Mouse (Mus musculus) cerebral cortex, adult 2 months (tissue): ENCODE results near the gene Fcer2a.

Source experiments
- WGBS: fragments of 180-500 bp; shearing (Covaris S2); methylation state at CpG from one replicate; pipeline ENCODE4 v1.1.7; 2018; 5-methylcytosine and 5-hydroxymethylcytosine counted together

The Fcer2a gene

DNA sequence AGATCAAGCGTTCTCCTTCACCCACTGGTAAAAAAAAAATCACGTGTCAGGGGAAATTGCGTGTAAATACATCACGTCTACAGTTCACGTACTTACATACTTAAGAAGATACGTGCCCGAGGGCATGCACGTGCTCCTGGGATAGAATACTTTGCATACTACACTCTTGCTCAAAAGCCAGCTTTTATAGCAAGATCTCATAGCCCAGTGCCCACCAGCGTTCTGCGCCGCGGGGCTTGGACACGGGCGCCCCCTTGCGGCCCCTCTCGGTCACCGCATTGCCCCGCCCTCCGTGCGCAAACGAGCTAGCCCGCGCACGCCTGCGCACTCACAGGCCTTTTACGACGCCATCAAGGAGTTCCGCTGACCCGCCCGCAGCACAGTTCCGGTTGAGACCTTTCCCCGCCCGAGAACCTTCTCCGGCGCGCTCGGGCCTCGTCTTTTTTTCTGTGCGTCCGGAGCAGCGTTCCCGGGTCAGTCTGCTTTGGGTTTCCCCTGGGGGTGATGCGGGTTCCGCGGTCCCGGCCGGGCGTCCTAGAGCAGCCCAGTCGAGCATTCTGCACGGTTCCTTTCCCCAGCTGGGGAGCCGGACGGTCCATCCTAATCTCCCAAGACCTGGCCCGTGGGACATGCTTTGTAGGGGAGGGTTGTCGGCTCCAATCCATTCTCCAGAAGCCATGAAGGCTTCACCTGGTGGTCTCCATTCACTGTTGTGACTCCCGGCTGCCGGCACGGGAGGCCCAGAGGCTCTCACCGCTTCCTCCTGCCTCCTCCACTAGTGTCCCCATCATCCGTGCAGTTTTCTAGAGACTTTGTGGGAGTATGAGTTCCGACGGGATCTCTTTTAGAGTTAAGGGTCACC is 17.6 kb downstream of the Fcer2a start, which contains the start of gene Trappc5:
Gene Trappc5, plus strand, starts transcription at position 169 of the 862 bp plus-strand sequence.
- under 1% methylated on average over 61 of the region's 61 CpGs for WGBS

DNA sequence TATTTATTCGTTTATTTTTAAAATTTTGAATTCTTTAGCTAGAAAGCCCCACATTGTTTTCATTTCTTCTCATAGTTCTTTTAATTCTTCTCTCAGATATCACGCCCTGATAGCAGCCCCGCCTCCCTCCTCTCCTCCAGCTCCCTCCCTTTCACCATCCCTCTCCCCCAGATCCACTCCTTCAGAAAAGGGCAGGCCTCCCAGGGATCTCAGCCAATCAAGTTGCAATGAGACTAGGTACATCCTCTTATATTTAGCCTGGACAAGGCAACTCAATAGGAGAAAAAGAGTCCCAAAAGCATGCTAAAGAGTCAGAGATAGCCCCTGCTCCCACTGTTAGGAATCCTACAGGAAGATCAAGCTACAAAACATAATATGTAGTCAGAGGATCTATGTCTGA is 19.3 kb downstream of the Fcer2a start:
- WGBS: 71% methylated on average over 3 of the region's 3 CpGs

GRCm38 (mm10) chr8:3671980-3672491 is 21.9 kb downstream of the Fcer2a start, which contains the start of gene Fcor:
TSS of gene Fcor (minus strand) at chr8:3672362.
- under 1% methylated on average over 23 of the region's 23 CpGs for WGBS

DNA sequence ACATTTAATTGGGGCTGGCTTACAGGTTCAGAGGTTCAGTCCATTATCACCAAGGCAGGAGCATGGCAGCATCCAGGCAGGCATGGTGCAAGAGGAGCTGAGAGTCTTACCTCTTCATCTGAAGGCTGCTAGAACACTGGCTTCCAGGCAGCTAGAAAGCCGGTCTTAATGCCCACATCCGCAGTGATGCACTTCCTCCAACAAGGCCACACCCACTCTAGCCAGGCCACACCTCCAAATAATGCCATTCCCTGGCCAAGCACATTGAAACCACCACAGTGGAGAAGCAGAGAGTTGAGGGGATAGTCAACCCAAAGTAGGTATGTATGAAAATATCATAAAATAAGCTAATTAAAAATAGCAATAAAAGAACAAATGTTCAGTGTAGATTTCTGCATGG is 23.6 kb downstream of the Fcer2a start:
- 68% methylated on average over 2 of the region's 2 CpGs for WGBS

DNA sequence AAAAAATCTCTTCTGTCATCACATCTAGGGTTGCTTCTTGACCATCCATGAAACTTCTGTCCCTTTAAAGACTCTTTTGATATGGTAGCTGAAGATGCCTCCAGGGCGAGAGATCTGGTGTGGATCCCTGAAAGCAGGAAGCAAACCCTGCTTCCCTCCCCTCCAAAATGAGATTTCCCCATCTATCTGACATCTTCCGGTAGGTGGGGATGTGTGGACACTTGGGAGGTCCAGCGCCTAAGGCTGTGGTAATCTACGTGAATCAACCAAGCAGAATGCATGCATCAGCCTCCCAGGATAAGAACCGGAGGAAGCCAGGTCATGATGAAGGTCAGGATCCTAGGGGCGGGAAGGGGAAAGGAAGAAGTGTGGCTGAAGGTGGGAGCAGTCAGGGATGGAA is 28.5 kb downstream of the Fcer2a start, which contains the start of gene Mcemp1:
Gene Mcemp1, plus strand, starts transcription at position 248 of the 400 bp plus-strand sequence.
- WGBS: 79% methylated on average over 6 of the region's 6 CpGs

- WGBS: 59% methylated on average over 5 of the region's 5 CpGs
Observed at GRCm38 (mm10) chr8:3664405-3664804, 29.6 kb downstream of the Fcer2a start.

DNA sequence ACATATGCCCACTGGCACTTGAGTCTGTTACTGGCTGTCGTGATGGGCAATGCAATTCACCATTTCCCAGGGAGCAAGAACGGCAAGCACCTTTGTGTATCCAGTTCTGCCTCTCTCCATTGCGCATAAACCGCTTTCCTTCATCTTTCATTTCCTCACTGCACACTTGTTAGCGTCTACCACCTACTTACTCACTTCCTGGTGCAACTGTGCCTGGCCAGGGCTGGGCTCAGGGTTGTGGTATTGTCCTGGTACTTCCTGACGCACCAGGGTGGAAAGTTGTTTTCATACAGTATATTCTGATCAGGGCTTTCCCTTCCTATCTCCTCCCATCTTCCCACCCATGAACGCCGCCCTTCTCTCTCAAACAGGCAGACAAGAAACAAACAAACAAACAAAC is 33.1 kb downstream of the Fcer2a start:
- WGBS: 72% methylated on average over 8 of the region's 8 CpGs

- 20% methylated on average over 7 of the region's 7 CpGs for WGBS
Observed at GRCm38 (mm10) chr8:3656725-3657381, 37.1 kb downstream of the Fcer2a start.

DNA sequence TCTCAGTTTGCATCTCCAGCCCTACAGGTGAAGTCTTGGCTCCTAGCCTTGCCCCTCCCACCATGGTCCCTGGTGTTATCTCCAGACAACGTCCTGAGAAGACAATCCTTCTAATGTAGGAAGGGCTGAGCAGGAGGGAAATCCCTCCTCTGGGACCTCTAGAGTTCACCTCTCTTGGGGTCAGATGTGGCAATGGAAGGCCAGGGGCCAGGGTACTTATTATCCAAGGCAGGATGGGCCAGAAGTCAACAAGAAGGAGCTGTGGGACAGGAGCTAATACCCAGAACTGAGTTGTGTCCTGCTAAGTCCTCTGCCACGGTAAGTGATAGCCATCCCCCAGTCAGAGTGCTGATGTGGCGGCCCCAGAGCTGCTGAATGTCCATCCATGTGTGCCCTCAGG is 38.4 kb downstream of the Fcer2a start, which contains the start of gene Retn:
Gene Retn, plus strand, starts transcription at position 245 of the 400 bp plus-strand sequence.
- 80% methylated on average over 3 of the region's 3 CpGs for WGBS

- WGBS: 69% methylated on average over 11 of the region's 11 CpGs
Observed at GRCm38 (mm10) chr8:3654726-3655508, 39.1 kb downstream of the Fcer2a start.

GRCm38 (mm10) chr8:3652845-3653244 is 41.1 kb downstream of the Fcer2a start:
- 71% methylated on average over 3 of the region's 3 CpGs for WGBS

DNA sequence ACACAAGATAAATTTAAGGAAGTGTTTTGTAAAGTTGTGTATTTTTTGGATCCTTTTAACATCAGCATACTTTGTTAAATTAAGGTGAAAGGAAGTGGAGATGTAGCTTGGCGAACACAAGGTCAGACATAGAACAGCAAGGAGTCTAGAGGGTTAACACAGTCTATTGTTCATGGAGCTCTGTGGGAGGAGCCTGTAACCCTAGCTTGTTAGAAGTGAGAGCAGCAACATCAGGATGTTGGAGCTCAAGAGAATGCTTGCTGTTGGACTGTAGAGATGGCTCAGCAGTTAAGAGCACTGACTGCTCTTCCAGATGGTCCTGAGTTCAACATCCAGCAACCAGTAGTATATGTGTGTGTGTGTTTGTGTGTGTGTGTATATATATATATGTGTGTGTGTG is 45.0 kb downstream of the Fcer2a start:
- 56% methylated on average over 1 of the region's 1 CpGs for WGBS

- WGBS: 65% methylated on average over 2 of the region's 2 CpGs
Observed at GRCm38 (mm10) chr8:3648268-3648667, 45.7 kb downstream of the Fcer2a start.

DNA sequence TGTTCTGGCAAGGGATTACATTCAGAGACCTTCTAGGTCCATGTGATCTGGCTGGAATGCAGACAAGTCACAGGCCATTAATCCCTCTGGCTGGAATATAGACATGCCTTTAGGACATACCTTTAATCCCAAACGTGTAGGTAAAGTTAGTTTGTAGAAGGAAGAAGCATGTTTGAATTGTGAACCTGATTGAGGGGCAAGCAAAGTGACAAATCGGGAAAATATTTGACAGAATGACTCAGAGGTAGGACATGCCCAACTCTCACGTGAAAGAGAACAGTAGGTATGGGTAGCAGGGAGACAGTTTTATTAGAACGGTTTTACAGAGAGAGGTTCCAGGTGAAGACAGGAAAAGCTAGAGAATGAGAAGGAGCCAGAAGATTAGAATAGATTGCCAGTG is 46.4 kb downstream of the Fcer2a start:
- WGBS: 87% methylated on average over 4 of the region's 4 CpGs

GRCm38 (mm10) chr8:3646824-3647531 is 47.0 kb downstream of the Fcer2a start:
- WGBS: 88% methylated on average over 6 of the region's 6 CpGs

GRCm38 (mm10) chr8:3645804-3646203 is 48.2 kb downstream of the Fcer2a start:
- WGBS: 38% methylated on average over 5 of the region's 5 CpGs
